Mouse (Mus musculus) intestine, embryonic 14.5 days (tissue): ENCODE measurements at regions not wholly inside any gene's neighbourhood (a gene's known extent, or its start where the extent isn't known, plus 50 kb on each side); places are given as distances from the start of the nearest gene placed in this dataset.
"Not testable (repeated sequence)": the region's sequence is repeated elsewhere in the genome, so short reads cannot be mapped to it uniquely, and the experiment has no call there.

ENCODE experiments used
- ATAC-seq: fragments of 200-750 bp; cut with Nextera tagmentation; replicated peaks from 2 replicates; pipeline ENCODE4 v1.8.0; 2017; ENCODE audit warnings: low read depth, moderate number of reproducible peaks, moderate TSS enrichment, moderate library complexity; ENCODE audit not compliant: low FRiP score, low TSS enrichment
- DNase-seq: peaks from one replicate; pipeline ENCODE4 v3.0.0-alpha.2; 2018; ENCODE audit warnings: low spot score
- H3K27ac ChIP-seq: fragments of 300-500 bp; sonication (generic); 2 replicates; pipeline ENCODE4 v1.5.1; 2014; ENCODE audit warnings: low read depth, mild to moderate bottlenecking, control low read depth
- H3K27me3 ChIP-seq: fragments of 300-500 bp; sonication (generic); replicated peaks from 2 replicates; pipeline ENCODE4 v1.6.1; 2014; ENCODE audit warnings: low read length, control low read depth; ENCODE audit not compliant: control insufficient read depth, insufficient read depth
- H3K36me3 ChIP-seq: fragments of 300-500 bp; sonication (generic); 2 replicates; pipeline ENCODE4 v1.6.1; 2014; ENCODE audit warnings: low read length, control low read depth; ENCODE audit not compliant: control insufficient read depth, insufficient read depth
- H3K4me1 ChIP-seq: fragments of 300-500 bp; sonication (generic); replicated peaks from 2 replicates; pipeline ENCODE4 v1.6.1; 2014; ENCODE audit warnings: low read length, control low read depth, mixed read lengths; ENCODE audit not compliant: control insufficient read depth, insufficient read depth
- H3K4me2 ChIP-seq: fragments of 300-500 bp; sonication (generic); 2 replicates; pipeline ENCODE4 v1.6.1; 2014; ENCODE audit warnings: low read length
- H3K4me3 ChIP-seq: fragments of 300-500 bp; sonication (generic); 2 replicates; pipeline ENCODE4 v1.5.1; 2014; ENCODE audit warnings: low read depth, low read length, control low read depth, mixed read lengths
- H3K9ac ChIP-seq: fragments of 300-500 bp; sonication (generic); 2 replicates; pipeline ENCODE4 v1.6.1; 2014; ENCODE audit warnings: mild to moderate bottlenecking, low read length
- H3K9me3 ChIP-seq: fragments of 300-500 bp; sonication (generic); 2 replicates; pipeline ENCODE4 v1.6.1; 2016; ENCODE audit warnings: low read length, control low read depth; ENCODE audit not compliant: control insufficient read depth
- WGBS: fragments of 180-500 bp; shearing (Covaris S2); extraction: QIAGEN DNeasy Blood & Tissue Kit; methylation state at CpG from one replicate; pipeline ENCODE4 v1.1.7; 2014; 5-methylcytosine and 5-hydroxymethylcytosine counted together

GRCm38 (mm10) chr16:77759997-77760396 is 158.1 kb upstream of the Gm11146 start:
- Histone ChIP-seq H3K36me3 (no peaks in the 10 kb centered on the region), H3K9ac (no peak overlapping the region), H3K4me2 (no peak overlapping the region), H3K4me1 (no peaks in the 10 kb centered on the region), H3K27me3 (no peaks in the 10 kb centered on the region), H3K9me3 (no peaks in the 10 kb centered on the region), H3K4me3 (no peak overlapping the region), H3K27ac (no peak overlapping the region)
- WGBS, result 51% methylated on average over 10 of the region's 10 CpGs
- ATAC-seq, result no peak
- no peak for DNase-seq

- ATAC-seq (no peak), DNase-seq (no peak)
- no peak overlapping the region for H3K4me3 ChIP-seq
- no peaks in the 10 kb centered on the region for H3K36me3 ChIP-seq
- no peaks in the 10 kb centered on the region for H3K9me3 ChIP-seq
- H3K27me3 ChIP-seq, result no peaks in the 10 kb centered on the region
- H3K27ac ChIP-seq, result no peak overlapping the region
- no peak overlapping the region for H3K9ac ChIP-seq
- WGBS, result 85% methylated on average over 6 of the region's 6 CpGs
- H3K4me2 ChIP-seq, result no peak overlapping the region
- no peaks in the 10 kb centered on the region for H3K4me1 ChIP-seq
Observed at GRCm38 (mm10) chr16:77754882-77755281, 153.0 kb upstream of the Gm11146 start.

- no peak overlapping the region for H3K4me3 ChIP-seq
- no peak overlapping the region for H3K27ac ChIP-seq
- H3K27me3 ChIP-seq, result no peaks in the 10 kb centered on the region
- no peak for ATAC-seq
- DNase-seq, result no peak
- H3K4me2 ChIP-seq, result no peak overlapping the region
- no peaks in the 10 kb centered on the region for H3K4me1 ChIP-seq
- H3K36me3 ChIP-seq, result no peaks in the 10 kb centered on the region
- H3K9ac ChIP-seq, result no peak overlapping the region
- 81% methylated on average over 2 of the region's 2 CpGs for WGBS
- no peaks in the 10 kb centered on the region for H3K9me3 ChIP-seq
Observed at GRCm38 (mm10) chr16:77749474-77749873, 147.6 kb upstream of the Gm11146 start.

GRCm38 (mm10) chr16:77743838-77744237 is 141.9 kb upstream of the Gm11146 start:
- WGBS, result 88% methylated on average over 6 of the region's 6 CpGs
- Histone ChIP-seq H3K27me3 (no peaks in the 10 kb centered on the region), H3K4me1 (no peaks in the 10 kb centered on the region), H3K9ac (no peak overlapping the region), H3K4me3 (no peak overlapping the region), H3K27ac (no peak overlapping the region), H3K36me3 (no peaks in the 10 kb centered on the region), H3K9me3 (no peaks in the 10 kb centered on the region), H3K4me2 (no peak overlapping the region)
- DNase-seq, result no peak
- ATAC-seq, result no peak

- no peaks in the 10 kb centered on the region for H3K9me3 ChIP-seq
- no peaks in the 10 kb centered on the region for H3K27me3 ChIP-seq
- H3K27ac ChIP-seq, result no peak overlapping the region
- ATAC-seq, result 0 out of 2 replicates have a peak, but pooled peaks have one; percentile 3
- DNase-seq, result no peak
- H3K4me3 ChIP-seq, result no peak overlapping the region
- no peaks in the 10 kb centered on the region for H3K36me3 ChIP-seq
- H3K9ac ChIP-seq, result no peak overlapping the region
- WGBS, result 60% methylated on average over 1 of the region's 1 CpGs
- no peak overlapping the region for H3K4me2 ChIP-seq
- H3K4me1 ChIP-seq, result no peaks in the 10 kb centered on the region
Observed at GRCm38 (mm10) chr16:77738821-77739220, 136.9 kb upstream of the Gm11146 start.

- no peak overlapping the region for H3K4me3 ChIP-seq
- no peak overlapping the region for H3K4me2 ChIP-seq
- no peak overlapping the region for H3K27ac ChIP-seq
- WGBS, result 88% methylated on average over 2 of the region's 2 CpGs
- H3K36me3 ChIP-seq, result no peaks in the 10 kb centered on the region
- ATAC-seq, result no peak
- no peaks in the 10 kb centered on the region for H3K27me3 ChIP-seq
- peaks cover 5% of the 10 kb centered on the region for H3K9me3 ChIP-seq
- DNase-seq, result no peak
- H3K4me1 ChIP-seq, result no peaks in the 10 kb centered on the region
- no peak overlapping the region for H3K9ac ChIP-seq
Observed at GRCm38 (mm10) chr16:77719377-77719776, 117.5 kb upstream of the Gm11146 start.

- DNase-seq, H3K4me1 ChIP-seq, H3K9ac ChIP-seq, H3K36me3 ChIP-seq, ATAC-seq, H3K9me3 ChIP-seq, H3K4me3 ChIP-seq, H3K4me2 ChIP-seq, H3K27me3 ChIP-seq, H3K27ac ChIP-seq: not testable (repeated sequence)
- WGBS, result 91% methylated on average over 3 of the region's 3 CpGs
Observed at GRCm38 (mm10) chr16:77717766-77718165, 115.9 kb upstream of the Gm11146 start.

GRCm38 (mm10) chr16:77704726-77705125 is 102.8 kb upstream of the Gm11146 start:
- H3K27ac ChIP-seq, result no peak overlapping the region
- DNase-seq, result no peak

GRCm38 (mm10) chr16:77695443-77695842 is 93.5 kb upstream of the Gm11146 start:
- Histone ChIP-seq H3K4me2 (no peak overlapping the region), H3K27me3 (no peaks in the 10 kb centered on the region), H3K4me1 (no peaks in the 10 kb centered on the region), H3K9ac (no peak overlapping the region), H3K9me3 (no peaks in the 10 kb centered on the region), H3K36me3 (no peaks in the 10 kb centered on the region), H3K27ac (no peak overlapping the region), H3K4me3 (no peak overlapping the region)
- ATAC-seq (no peak), DNase-seq (no peak)
- WGBS, result 78% methylated on average over 1 of the region's 1 CpGs

More at GRCm38 (mm10) chr16:77704726-77705125, 102.8 kb upstream of the Gm11146 start:
- Histone ChIP-seq H3K27me3 (no peaks in the 10 kb centered on the region), H3K4me3 (no peak overlapping the region), H3K9me3 (no peaks in the 10 kb centered on the region), H3K9ac (no peak overlapping the region), H3K4me2 (no peak overlapping the region), H3K36me3 (no peaks in the 10 kb centered on the region), H3K4me1 (no peaks in the 10 kb centered on the region)
- WGBS, result 85% methylated on average over 6 of the region's 6 CpGs
- no peak for ATAC-seq
